Mouse (Mus musculus): ENCODE data around the gene Pole2.

DNA sequence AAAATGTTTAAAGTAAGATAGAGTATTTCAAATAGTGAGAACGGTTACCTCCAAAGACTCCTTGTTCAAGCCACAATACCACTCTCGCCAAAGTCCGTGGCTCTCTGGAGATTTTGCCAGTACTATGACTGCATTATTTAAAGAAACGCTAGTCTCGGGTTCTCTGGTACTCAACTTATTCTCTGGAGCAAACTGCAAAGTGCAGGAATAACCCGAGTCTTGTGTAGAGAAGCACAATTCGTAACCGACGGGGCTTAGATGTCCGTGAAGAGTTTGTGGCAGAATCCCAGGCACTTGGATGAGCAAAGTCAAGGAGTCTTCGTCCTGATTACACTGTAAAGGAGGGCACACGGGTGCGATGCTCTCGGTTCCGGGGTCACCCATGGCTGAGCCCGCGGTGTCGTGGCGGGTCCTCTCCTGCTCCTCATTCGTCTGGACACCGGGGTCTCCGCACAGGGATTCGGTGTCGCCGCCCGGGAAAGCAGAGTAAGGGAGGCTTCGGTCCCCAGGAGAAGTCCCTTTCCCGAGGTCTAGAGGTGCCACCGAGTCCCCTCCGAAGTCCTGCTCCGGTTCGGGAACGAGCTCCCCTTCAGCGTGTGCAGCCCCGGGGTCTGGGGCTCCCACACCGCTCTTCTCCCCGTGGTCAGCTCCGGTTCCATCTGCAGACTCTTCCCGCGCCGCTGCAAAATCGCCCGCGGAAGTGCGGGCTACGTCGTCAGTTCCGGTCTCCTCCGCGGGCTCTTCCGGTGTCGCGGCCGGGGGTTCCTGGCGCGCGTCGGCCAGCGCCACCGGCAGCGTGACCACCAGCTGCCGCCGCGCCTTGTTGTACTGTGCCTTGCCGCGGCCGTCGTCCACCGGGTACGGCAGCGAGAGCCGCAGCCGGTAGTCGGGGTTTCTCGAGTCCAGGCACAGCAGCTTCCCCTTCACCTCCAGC, 31.3 kb downstream of the Pole2 start, which contains the start of gene Gm49383:
- TF ChIP-seq CTCF (IDR thresholded peaks at IDR 0.05 in 2 of 3, conservative IDR thresholded peaks at IDR 0.05 in 1 of 3; ENCODE audit: control insufficient read depth in 1 of 3, insufficient read depth in 1 of 3, low read depth in 2 of 3, low read length in 3 of 3, poor library complexity in 1 of 3, severe bottlenecking in 1 of 3): no peak
- TF ChIP-seq CHD2 (IDR thresholded peaks at IDR 0.05; ENCODE audit: low read length): no peak
- peak; percentile 77 for TF ChIP-seq POLR2AphosphoS2 (IDR thresholded peaks at IDR 0.05; ENCODE audit: low read length)
- TF ChIP-seq MYC (IDR thresholded peaks at IDR 0.05; ENCODE audit: low read depth, low read length): no peak
- no peak for TF ChIP-seq GABPA (IDR thresholded peaks at IDR 0.05; ENCODE audit: low read depth, low read length)
- TF ChIP-seq E2F4 (IDR thresholded peaks at IDR 0.05; ENCODE audit: borderline replicate concordance, low read depth, low read length): peak; percentile 81; the same call in 1 of the 2 replicates
- peak; percentile 93 to 94 for TF ChIP-seq POLR2A (IDR thresholded peaks at IDR 0.05; ENCODE audit: control insufficient read depth in 1 of 2, insufficient read depth in 1 of 2, low read depth in 1 of 2, low read length in 2 of 2, poor library complexity in 1 of 2)
- TF ChIP-seq UBTF (IDR thresholded peaks at IDR 0.05; ENCODE audit: borderline replicate concordance, insufficient read depth, low read depth, low read length): no peak
- peak; percentile 82 for TF ChIP-seq SIN3A (IDR thresholded peaks at IDR 0.05; ENCODE audit: low read length)

Data from MEL (cell line).